Mouse (Mus musculus): Measurements from ENCODE around the gene Ngly1. TPM values are rescaled to one million over a fixed set of nuclear protein-coding genes. Genes with fewer than 3 reads are reported as not detected.

Gene Ngly1
- total RNA-seq, 2 experiments from 2014 or later, result 46.5 to 50.7 TPM

- no peak for DNase-seq
- intact Hi-C loops (cut with DNase I), result loop anchor here (5.0 kb wide), 1 partner anchor 37 kb away; no protein-coding TSS in a partner anchor
Observed at GRCm38 (mm10) chr14:16319818-16320217, 70.7 kb downstream of the Ngly1 start.

- no peak for DNase-seq
- intact Hi-C loops (cut with DNase I), result no loop called here
Observed at GRCm38 (mm10) chr14:16324394-16324793, 75.3 kb downstream of the Ngly1 start.

GRCm38 (mm10) chr14:16325208-16325607 is 76.1 kb downstream of the Ngly1 start:
- intact Hi-C loops (cut with DNase I), result loop anchor here (5.0 kb wide), 1 partner anchor 37 kb away; no protein-coding TSS in a partner anchor
- no peak for DNase-seq

GRCm38 (mm10) chr14:16328531-16328930 is 79.5 kb downstream of the Ngly1 start:
- intact Hi-C loops (cut with DNase I), result loop anchor here (5.0 kb wide), 1 partner anchor 34 kb away; no protein-coding TSS in a partner anchor
- DNase-seq, result peak in 1 of 2 experiments; percentile 52

- DNase-seq, result no peak
- intact Hi-C loops (cut with DNase I), result loop anchor here (5.0 kb wide), 1 partner anchor 33 kb away; no protein-coding TSS in a partner anchor
Observed at GRCm38 (mm10) chr14:16328959-16329480, 79.9 kb downstream of the Ngly1 start.

- DNase-seq, result no peak
- intact Hi-C loops (cut with DNase I), result loop anchor here (5.0 kb wide), 1 partner anchor 33 kb away; no protein-coding TSS in a partner anchor
Observed at GRCm38 (mm10) chr14:16329756-16330155, 80.7 kb downstream of the Ngly1 start.

GRCm38 (mm10) chr14:16334260-16334659 is 85.2 kb downstream of the Ngly1 start:
- DNase-seq, result no peak
- intact Hi-C loops (cut with DNase I), result no loop called here

GRCm38 (mm10) chr14:16335835-16336417 is 86.8 kb downstream of the Ngly1 start:
- intact Hi-C loops (cut with DNase I), result no loop called here
- DNase-seq, result no peak

GRCm38 (mm10) chr14:16347505-16347904 is 98.4 kb downstream of the Ngly1 start:
- intact Hi-C loops (cut with DNase I), result no loop called here
- no peak for DNase-seq

- intact Hi-C loops (cut with DNase I), result loop anchor here (5.0 kb wide), 2 partner anchors 32 to 42 kb away; no protein-coding TSS in a partner anchor
- no peak for DNase-seq
Observed at GRCm38 (mm10) chr14:16359704-16360103, 110.6 kb downstream of the Ngly1 start.

Other genes starting within 250 kb of the Ngly1 start
- 10 to 100 TPM in 1 of 2 experiments, 1 to 10 TPM in 1; 9.3 to 11.6 TPM for gene Oxsm, start 528 bp downstream of the Ngly1 start, total RNA-seq (2021)
- gene Top2b, start 115.9 kb downstream of the Ngly1 start, total RNA-seq (2021), result 10 to 100 TPM; 29.8 to 32.5 TPM

Measured in gastrocnemius, postnatal 36 days (tissue).